Mouse (Mus musculus) frontal cortex, postnatal 36 days (tissue): Measurements from ENCODE around the gene Mtmr3.

Experiments
- DNase-seq, 2 experiments: peaks; one replicate each; pipeline ENCODE4 v3.0.0; 2022; ENCODE audit warnings: low spot score in 2 of 2

The Mtmr3 gene

DNA sequence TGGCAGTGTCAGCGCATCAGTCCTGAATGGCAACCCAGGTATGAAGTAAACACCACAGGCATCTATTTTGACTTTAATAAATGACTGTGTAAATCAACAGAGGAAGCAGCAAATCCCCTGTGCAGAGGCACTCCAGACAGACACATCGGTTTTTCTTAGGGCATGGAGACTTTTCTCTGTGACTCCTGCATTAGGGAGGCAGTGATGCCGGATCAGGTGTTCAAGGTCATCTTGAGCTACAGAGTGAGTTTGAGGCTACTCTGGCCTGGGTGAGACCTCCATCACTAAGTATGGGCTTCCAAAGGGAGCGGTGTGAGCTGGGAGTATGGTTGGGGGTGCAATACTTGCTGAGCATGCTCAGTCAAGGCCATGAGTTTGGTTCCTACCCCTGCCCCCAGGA, 130.0 kb downstream of the Mtmr3 start:
- DNase-seq: no peak

DNA sequence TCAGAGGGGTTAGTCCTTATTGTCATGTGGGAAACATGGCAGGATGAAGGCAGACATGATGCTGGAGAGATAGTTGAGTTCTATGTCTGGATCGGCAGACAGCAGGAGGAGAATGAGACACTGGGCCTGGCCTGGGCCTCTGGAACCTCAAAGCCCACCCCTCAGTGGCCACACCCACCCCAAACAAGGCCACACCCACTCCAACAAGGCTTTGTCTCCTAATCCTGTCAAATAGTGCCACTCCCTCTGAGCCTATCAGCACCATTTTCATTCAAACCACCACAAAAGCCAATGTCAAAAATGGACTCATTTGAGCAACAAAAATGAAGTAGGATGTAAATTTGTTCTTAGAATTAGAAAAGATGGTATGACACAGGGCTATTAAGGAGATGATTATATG, 130.5 kb downstream of the Mtmr3 start:
- no peak for DNase-seq

DNA sequence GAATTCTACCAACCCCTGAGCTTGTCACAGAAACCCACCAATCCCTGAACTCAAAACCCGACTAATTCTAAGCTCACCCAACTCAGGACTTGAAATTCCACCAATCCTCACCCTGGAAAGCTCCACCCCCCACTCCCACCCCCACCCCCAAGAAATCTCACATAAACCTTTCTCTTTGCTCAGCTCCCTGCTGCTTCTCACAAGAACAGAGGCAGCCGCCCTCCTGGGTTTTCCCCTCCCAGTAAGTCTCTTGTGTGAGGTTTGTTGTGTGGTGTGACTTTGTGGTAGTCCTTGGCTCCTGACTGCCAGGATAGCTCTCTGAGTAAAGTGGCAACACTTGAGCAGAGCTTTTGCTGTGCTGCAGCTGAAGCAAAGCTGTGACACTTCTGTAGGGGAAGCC, 131.8 kb downstream of the Mtmr3 start:
- no peak for DNase-seq

DNA sequence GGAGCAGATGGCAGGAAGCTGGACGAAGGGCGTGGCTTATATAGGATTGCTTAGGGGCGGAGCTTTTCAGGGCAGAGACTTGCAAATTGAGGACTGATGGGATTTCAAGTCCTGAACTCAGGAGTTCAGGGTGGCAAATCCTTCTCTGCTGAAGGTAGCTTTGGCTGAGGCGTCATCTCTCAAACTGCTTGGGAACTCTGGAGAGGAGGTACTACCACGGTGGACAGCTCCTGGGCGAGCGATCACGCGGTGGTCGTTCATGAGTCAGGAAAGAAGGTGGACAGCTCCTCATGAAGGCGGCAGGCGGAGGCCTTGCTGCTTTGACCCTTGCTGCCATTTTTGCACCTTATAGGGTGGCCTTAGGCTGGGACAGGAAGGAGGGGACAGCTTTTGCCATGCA, 133.5 kb downstream of the Mtmr3 start:
- no peak for DNase-seq

DNA sequence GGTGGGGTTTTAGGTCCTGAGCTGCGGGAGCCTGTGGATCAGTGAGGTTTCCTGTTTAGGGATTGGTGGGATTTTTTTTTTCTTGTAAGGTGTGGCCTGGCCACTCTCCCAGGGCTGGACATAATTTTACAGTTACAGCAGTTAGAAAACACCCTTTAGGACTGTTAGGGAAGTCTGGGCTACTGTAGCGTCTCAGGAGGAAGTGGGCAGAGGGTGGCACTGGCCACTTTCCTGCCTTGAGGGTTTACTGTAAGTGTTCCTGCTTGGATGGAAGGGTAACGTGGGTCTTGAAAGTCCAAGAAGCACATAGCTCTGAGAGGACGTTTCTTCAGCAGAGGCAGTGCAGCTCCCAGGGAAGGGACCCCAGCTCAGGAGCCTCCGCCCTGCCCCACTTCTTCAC, 134.0 kb downstream of the Mtmr3 start:
- no peak for DNase-seq

DNA sequence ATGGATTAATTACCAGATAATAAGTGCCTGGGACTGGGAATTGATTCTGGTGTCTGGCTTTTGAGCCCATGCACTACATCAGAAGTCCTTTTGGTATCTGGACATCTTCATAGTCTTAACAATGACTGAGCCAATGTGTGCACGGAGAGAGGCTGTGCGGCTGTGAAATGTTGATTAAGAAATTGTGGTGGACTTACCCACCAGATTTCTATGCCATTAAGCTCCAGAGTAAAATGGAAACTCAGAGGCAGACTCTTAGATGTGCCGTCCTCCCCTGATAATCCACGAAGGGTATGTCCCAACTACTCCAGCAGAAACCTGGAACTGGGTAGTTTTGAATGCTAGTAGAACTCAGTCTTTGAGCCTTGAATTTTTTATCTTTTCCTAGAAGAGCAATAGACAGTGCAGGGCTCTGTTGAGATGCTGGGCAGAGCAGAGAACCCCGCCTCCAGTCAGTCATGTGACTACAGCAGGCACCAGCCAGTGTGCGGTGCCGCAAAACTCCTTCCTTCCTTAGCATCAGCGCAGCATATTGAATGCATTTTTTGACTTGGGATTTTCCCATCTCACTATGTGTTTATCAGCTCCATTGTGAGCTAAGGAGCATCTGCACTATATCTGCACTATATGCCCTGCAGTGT, 139.6 kb downstream of the Mtmr3 start:
- DNase-seq: no peak

DNA sequence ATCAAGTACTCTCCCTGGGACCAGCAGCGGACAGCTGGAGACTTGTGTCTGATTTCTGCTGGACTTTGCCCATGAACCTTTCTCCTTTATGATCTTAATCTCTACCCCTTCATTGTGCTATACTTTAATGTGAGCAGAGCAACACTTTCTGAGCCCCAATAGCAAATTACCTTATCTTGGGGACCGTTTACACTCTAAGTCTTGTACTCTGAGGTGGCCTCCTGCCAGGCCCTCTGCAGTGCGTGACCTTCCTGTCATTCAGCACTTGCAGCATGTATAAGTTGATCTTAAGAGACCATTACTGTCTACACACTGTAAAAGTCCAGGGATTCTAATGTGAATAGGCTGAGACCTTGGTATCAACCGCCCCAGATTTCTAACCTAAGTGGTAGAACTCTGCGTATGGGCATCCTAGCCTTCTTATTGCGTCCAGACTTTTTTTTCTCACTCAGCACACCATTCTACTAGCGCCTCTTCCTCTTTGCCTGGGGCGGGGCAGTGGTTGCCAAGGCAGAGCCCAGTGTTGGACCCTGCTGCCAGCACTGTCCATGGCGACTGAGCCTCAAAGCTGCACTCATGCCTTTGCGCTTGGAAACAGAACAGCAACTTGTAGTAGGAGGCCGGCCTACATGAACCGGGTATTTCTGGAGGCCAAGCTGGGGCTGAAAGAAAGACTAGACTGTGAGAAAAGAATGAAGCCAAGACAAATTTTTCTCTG, 142.0 kb downstream of the Mtmr3 start:
- DNase-seq: no peak

DNA sequence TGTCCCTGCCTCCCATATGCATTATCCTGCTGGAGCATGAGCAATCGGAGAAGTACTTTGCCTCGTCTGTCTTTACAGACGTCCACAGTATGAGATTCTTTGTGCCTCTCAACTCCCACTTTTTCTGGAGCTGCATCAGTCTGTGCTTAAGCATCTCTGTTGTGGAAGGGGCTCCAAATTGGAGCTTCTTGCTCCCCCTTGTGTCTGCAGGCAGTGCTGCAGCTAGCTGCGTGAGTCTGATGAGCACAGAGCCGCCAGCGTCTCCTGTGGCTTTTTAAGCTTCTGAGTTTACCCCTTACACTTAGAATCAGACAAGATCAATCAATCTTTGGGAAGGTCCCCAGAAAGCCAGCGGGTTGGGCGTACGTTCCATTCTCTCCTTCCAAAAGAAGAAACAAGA, 143.5 kb downstream of the Mtmr3 start:
- peak; percentile 40 to 59 for DNase-seq

DNA sequence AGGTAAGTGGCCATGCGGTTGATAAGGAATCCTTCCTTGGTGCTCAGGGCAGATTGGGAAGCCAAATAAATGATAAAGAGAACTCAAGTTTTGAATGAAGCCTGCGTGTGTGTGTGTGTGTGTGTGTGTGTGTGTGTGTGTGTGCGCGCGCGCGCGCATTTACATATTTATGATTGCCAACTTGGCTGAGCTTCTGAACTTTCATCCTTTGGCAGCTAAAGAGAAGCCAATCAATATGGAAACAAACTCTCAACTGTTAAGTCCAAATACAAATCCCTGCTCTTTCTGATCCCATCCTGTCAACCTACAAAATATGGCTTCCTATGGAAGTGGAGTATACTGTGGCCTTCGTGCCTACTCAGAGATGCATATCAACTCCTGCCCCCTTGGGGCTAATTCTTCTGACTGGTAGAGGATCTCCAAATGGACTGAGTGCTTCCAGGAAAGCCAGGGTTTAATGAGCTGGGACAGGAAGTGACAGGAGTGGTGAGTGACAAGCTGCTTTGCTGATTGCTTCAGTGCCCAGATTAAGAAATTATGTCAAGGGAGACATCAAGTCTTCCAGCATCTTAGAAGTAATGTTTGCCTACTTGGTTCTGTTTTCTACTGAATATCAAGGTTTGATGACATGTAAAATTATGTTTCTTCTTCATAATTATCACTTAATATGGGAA, 148.3 kb downstream of the Mtmr3 start:
- DNase-seq: no peak

DNA sequence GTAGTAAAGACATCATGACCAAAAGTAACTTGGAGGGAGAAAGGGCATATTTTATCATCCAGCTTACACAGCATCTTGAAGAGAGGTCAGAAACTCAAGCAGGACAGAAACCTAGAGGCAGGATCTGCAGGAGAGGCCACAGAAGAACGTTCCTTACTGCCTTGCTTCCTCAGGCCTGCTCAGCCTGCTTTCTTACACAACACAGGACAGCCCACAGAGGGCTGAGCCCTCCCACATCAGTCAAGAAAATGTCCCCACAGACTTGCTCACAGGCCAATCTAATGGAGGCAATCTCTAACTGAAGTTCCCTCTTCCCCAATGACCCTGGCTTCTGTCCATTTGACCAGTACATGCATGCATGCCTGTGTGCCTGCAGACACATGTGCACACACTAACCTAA, 152.4 kb downstream of the Mtmr3 start:
- DNase-seq: no peak

DNA sequence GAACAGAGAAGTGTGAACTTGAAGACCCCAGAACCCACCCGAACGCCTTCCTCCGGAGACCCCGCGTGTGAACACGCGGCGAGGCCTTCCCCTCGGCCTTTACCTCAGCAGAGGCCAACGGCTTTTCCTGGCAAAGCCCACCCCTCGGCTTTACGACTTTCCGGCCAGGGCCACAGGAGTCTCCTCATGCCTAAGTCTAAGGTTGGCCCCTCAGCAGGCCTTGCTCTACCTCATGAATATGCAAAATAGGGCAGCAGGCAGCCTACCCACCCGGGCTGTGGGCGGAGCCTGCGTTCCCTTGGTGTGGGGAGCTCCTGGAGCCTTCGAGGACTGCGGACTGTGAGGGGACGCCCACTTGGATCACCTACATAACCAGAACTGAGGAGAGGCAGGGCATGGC, 153.7 kb downstream of the Mtmr3 start, which contains the start of gene Hormad2:
Gene Hormad2, minus strand, starts transcription at position 128 of the 400 bp plus-strand sequence.
- no peak for DNase-seq

DNA sequence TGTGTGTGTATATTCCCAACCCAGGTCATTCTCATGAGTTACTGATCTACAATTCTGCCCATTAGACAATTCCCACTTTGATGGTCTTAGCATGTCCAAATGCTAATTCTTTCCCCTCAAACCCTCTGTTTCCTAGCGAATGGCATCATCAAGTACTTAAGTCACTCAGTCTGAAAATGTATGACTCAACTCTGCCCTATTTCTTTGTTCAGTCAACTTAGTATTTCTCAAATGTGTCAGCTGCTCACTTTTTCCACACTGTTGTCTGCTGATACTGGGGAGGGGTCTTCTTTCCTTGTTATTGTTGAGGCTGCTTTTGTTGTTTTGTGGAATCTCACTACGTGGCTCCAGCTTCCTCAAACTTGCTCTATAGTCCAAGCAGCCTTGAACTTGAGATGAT, 156.5 kb downstream of the Mtmr3 start:
- no peak for DNase-seq

DNA sequence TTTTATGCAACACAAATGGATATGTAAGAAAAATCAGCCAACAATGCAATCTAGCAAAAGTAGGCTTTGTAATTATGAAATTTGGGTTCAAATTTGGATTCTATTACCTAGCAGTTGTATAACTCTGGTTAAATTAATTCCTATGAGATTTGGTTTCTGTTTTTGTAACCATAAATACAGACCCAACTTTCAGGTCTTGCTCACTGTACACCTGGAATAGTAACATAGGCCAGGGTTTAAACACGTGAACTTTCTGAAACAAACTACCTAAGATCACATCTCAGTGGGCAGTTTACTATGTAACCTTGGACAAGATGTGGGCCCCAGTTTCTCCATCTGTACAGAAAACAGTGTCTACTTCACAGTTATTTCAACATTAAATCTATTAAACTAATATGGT, 157.3 kb downstream of the Mtmr3 start:
- no peak for DNase-seq

DNA sequence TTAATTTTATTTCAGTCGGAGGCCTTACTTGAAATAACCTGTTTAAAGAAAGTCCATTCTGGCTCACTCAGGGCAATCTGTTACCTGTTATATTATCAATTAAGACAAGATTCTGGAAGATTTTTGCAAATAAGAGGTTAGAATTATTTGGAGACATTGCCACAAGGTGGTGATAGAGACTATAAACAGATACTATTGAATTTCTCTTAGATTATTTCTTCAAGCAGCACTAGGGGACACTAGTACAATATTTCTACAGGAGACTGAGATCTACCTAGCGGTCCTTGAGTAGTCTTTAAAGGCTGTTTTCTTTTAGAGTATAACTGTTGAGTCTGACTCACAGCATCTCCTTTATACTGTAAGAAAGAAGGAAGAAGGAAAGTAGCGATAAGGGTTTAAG, 158.0 kb downstream of the Mtmr3 start:
- DNase-seq: no peak

DNA sequence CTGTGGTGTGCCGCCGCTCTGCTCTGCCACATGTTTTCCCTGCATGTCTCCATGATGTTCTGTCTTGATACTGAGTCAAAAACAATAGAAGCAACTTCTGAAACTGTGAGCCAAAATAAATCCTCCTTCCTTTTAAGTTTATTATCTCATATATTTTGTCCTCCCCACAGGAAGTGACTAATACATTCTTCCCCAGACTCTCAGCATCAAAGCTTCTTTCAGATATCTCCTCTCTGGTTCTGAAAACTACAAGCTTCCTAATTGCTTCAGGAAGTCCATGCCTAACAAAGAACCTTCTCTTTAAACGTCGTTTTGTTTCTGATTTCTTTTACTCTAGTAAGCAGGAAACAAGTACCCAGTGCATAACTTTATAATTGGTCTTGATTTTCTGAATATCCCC, 160.2 kb downstream of the Mtmr3 start:
- no peak for DNase-seq
